In genomic region chr12:76867586-76868280, GRCm38 (mm10) we compare ENCODE assay signal across 8 mouse cellular contexts. TPM values are rescaled to one million over a fixed set of nuclear protein-coding genes. Genes with fewer than 3 reads are reported as not detected.
DNase-seq lines count a peak whose midpoint lies in the region; TF ChIP-seq lines count a peak whose summit lies in the region.
"Had no signal": no experiment of that assay in that cellular context is flagged by ENCODE, and none has a peak within 500 bp of the region (broad histone marks: within the 10 kb centered on the region; RNA-seq: fewer than 3 reads in every experiment).

No protein-coding gene starts in this region.

- H3K27ac ChIP-seq in thymus, adult 2 months (ENCODE audit: control insufficient read depth, insufficient read depth, low read length), result no peak overlapping the region
- no peak overlapping the region for H3K27ac ChIP-seq in forebrain, embryonic 10.5 days

- no peak overlapping the region for H3K4me3 ChIP-seq in thymus, adult 2 months (ENCODE audit: control insufficient read depth, insufficient read depth, low read length)
- no peak overlapping the region for H3K4me3 ChIP-seq in forebrain, embryonic 10.5 days

- no peak for TF ChIP-seq POLR2A in thymus, adult 2 months (IDR thresholded peaks at IDR 0.05; ENCODE audit: control insufficient read depth, extremely low read depth, insufficient read depth, low read length, poor library complexity)

- peaks cover 10% of the 10 kb centered on the region for H3K4me1 ChIP-seq in thymus, adult 2 months (replicated peaks; ENCODE audit: control insufficient read depth, insufficient read depth, low read length)
- peaks cover 8% of the 10 kb centered on the region; the same call in 1 of the 2 replicates for H3K4me1 ChIP-seq in forebrain, embryonic 10.5 days

- no peak for TF ChIP-seq CTCF in thymus, adult 2 months (IDR thresholded peaks at IDR 0.05; ENCODE audit: borderline replicate concordance, control insufficient read depth, extremely low read depth, insufficient read depth, low read length, poor library complexity)

- no peaks in the 10 kb centered on the region for H3K27me3 ChIP-seq in thymus, adult 2 months (ENCODE audit: control insufficient read depth, insufficient read depth, low read length)
- H3K27me3 ChIP-seq in forebrain, embryonic 10.5 days (ENCODE audit: poor library complexity, severe bottlenecking), result no peaks in the 10 kb centered on the region

- peak; percentile 25 for DNase-seq in thymus, postnatal 14 days
- no peak for DNase-seq in thymus, adult 2 months
- DNase-seq in cerebellum, adult 11 months, result peak; percentile 49
- peak; percentile 28 to 80 for DNase-seq in left cerebral cortex, postnatal 25 days (ENCODE audit: low spot score in 2 of 2)
- no peak for DNase-seq in forebrain, embryonic 10.5 days (ENCODE audit: extremely low spot score, low spot score)
- no peak for DNase-seq in natural killer cell, adult 2 months (ENCODE audit: low spot score in 2 of 2)
- DNase-seq in ovary, adult 18-20 months (ENCODE audit: low spot score), result no peak

- intact Hi-C loops in left cerebral cortex, postnatal 25 days (cut with DNase I), result loop anchor here (10.0 kb wide), 1 partner anchor 1137 kb away; no protein-coding TSS in a partner anchor

- no peaks in the 10 kb centered on the region for H3K36me3 ChIP-seq in thymus, adult 2 months (ENCODE audit: control insufficient read depth, insufficient read depth, low read length)
- peaks cover 7% of the 10 kb centered on the region for H3K36me3 ChIP-seq in forebrain, embryonic 10.5 days (replicated peaks)

- no peaks in the 10 kb centered on the region for H3K9me3 ChIP-seq in forebrain, embryonic 10.5 days

- 89% methylated on average over 10 of the region's 10 CpGs for WGBS in thymus, adult 2 months
- WGBS in forebrain, embryonic 10.5 days, result 60% methylated on average over 10 of the region's 10 CpGs

RNA-seq across cellular contexts. Expression of gene Rab15, which starts 45.0 kb away (rescaled TPM):
- polyA plus RNA-seq in thymus, adult 2 months (2012; rRNA removed), result 18.6 and 21.9 TPM in 2 replicates
- total RNA-seq in left cerebral cortex, postnatal 25 days (2021), result 100 to 1,000 TPM; 267 to 271 TPM
- polyA plus RNA-seq in forebrain, embryonic 10.5 days (2016; fragmentation: Nextera tagmentation; extraction: Ambion mirVana), result 8.3 and 9.2 TPM in 2 replicates
- total RNA-seq: common myeloid progenitor, adult 5-6 weeks had no signal

Comparison
In these comparisons a context has a peak if more than half of its experiments do, and no peak if none do; other contexts are left out.
1. DNase-seq: peak in thymus, postnatal 14 days (single experiment), cerebellum, adult 11 months (single experiment) and left cerebral cortex, postnatal 25 days (2 of 2); none in thymus, adult 2 months (single experiment), forebrain, embryonic 10.5 days (single experiment), natural killer cell, adult 2 months (0 of 2) and ovary, adult 18-20 months (single experiment).